Mouse (Mus musculus) heart, adult 2 months (tissue): ENCODE measurements around the gene Prr27. TPM values are rescaled to one million over a fixed set of nuclear protein-coding genes. Genes with fewer than 3 reads are reported as not detected.

Source experiments
- DNase-seq, 2 experiments: peaks; one replicate each; pipeline ENCODE4 v3.0.0; 2021
- H3K27ac ChIP-seq: fragments of 200-600 bp; 2 replicates; pipeline ENCODE4 v1.8.1; 2022
- H3K27me3 ChIP-seq: fragments of 200-500 bp; 2 replicates; pipeline ENCODE4 v1.6.1; 2012; ENCODE audit warnings: mild to moderate bottlenecking, low read length, inconsistent platforms, mixed read lengths; ENCODE audit not compliant: control insufficient read depth, insufficient read depth
- H3K36me3 ChIP-seq: fragments of 200-500 bp; 2 replicates; pipeline ENCODE4 v1.6.1; 2012; ENCODE audit warnings: low read length, inconsistent platforms; ENCODE audit not compliant: control insufficient read depth, insufficient read depth
- H3K4me1 ChIP-seq: fragments of 200-500 bp; 2 replicates; pipeline ENCODE4 v1.6.1; 2011; ENCODE audit warnings: low read length; ENCODE audit not compliant: control insufficient read depth, insufficient read depth
- H3K4me3 ChIP-seq: fragments of 200-600 bp; 2 replicates; pipeline ENCODE4 v1.8.1; 2022
- H3K79me2 ChIP-seq: fragments of 200-500 bp; replicated peaks from 2 replicates; pipeline ENCODE4 v1.6.1; 2012; ENCODE audit warnings: mild to moderate bottlenecking, inconsistent platforms, low read length, moderate library complexity, mixed read lengths; ENCODE audit not compliant: control insufficient read depth, insufficient read depth
- H3K9ac ChIP-seq: fragments of 200-500 bp; 2 replicates; pipeline ENCODE4 v1.6.1; 2012; ENCODE audit warnings: low read depth, mild to moderate bottlenecking, control low read depth, inconsistent platforms, low read length, mixed read lengths
- CTCF ChIP-seq: fragments of 200-600 bp; IDR thresholded peaks from 2 replicates; pipeline ENCODE4 v1.8.1; 2022; ENCODE audit warnings: antibody characterized with exemption, mild to moderate bottlenecking, moderate library complexity
- EP300 ChIP-seq: fragments of 200-500 bp; IDR thresholded peaks from 2 replicates; pipeline ENCODE4 v1.6.1; 2011; ENCODE audit warnings: low read depth, low read length, control low read depth; ENCODE audit not compliant: insufficient read depth
- POLR2A ChIP-seq: fragments of 200-500 bp; IDR thresholded peaks from 2 replicates; pipeline ENCODE4 v1.6.1; 2011; ENCODE audit warnings: mild to moderate bottlenecking, low read depth, low read length, control low read depth; ENCODE audit not compliant: insufficient read depth
- WGBS: fragments of 180-500 bp; shearing (Covaris S2); methylation state at CpG from one replicate; pipeline ENCODE4 v1.1.7; 2018; 5-methylcytosine and 5-hydroxymethylcytosine counted together
- intact Hi-C: fragments of 180-260 bp; cut with DNase I; formaldehyde crosslinking; loops from one replicate; pipeline ENCODE4 v1.15.1; 2025
- polyA plus RNA-seq: library from polyadenylated mRNA; depleted of rRNA; stranded (reverse); fragments of >200 nt; gene quantifications from 2 replicates; pipeline ENCODE4 v1.2.3, GENCODE M21; 2012; rRNA removed
- total RNA-seq, 2 experiments: library from RNA; stranded (reverse); gene quantifications; 2 replicates each; pipeline ENCODE4 v1.2.3; 2021

Prr27 gene
- total and polyA plus RNA-seq, 3 experiments: 0.16 TPM; not detected in 2

DNA sequence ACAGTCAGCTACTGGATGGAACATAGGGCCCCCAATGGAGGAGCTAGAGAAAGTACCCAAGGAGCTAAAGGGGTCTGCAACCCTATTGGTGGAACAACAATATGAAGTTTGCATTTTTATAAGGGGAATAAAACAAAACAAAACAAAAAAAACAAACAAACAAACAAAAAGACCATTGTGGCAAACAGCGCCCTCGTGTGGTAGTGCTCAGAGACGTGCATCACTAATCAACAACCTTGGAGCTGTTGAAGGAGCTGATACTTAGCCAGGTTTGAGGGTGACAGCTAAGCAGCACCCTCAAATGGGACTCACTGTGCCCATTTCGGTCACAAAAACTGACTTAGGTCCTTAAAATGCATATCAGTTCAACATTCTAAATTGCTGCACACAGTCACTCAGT lies 45.9 kb downstream of the Prr27 start:
- Histone ChIP-seq H3K9ac (no peak overlapping the region), H3K79me2 (no peaks in the 10 kb centered on the region), H3K27ac (no peak overlapping the region), H3K4me1 (no peaks in the 10 kb centered on the region), H3K4me3 (no peak overlapping the region), H3K36me3 (no peaks in the 10 kb centered on the region), H3K27me3 (no peaks in the 10 kb centered on the region)
- WGBS: 30% methylated on average over 4 of the region's 4 CpGs
- DNase-seq: no peak
- intact Hi-C loops: no loop called here
- TF ChIP-seq EP300: no peak
- peak; percentile 30 for TF ChIP-seq CTCF

DNA sequence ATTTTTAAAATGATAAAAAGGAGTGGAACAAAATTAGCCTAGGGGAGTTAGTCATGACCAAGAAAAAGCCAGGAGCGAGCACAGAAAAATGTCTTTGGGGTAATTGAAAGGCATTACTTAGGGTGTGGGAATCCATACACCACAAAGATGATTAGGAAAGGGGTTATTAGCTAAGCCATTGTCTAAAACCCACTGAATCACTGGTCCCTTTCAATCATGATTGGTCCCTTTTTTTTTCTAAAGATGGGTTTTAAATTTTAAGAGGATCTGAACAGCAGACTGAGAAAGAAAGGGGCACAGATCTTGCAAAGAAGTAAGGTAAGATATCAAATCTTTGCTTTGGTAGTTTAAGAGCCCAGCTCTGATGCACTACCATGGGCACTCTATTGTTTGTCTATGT lies 59.2 kb downstream of the Prr27 start, which contains the start of gene Odam:
TSS of gene Odam (plus strand) at position 301 of the 400 bp plus-strand sequence.
- TF ChIP-seq POLR2A (no peak), CTCF (no peak), EP300 (no peak)
- DNase-seq: no peak
- no peak within 1 kb of the TSS for H3K4me3 ChIP-seq
- H3K27ac ChIP-seq: no peak within 1 kb of the TSS
- no peak within 1 kb of the TSS for H3K9ac ChIP-seq
- H3K36me3 ChIP-seq: no peaks in the 10 kb centered on the region
- H3K27me3 ChIP-seq: no peaks in the 10 kb centered on the region
- no peaks in the 10 kb centered on the region for H3K4me1 ChIP-seq
- no peaks in the 10 kb centered on the region for H3K79me2 ChIP-seq
- intact Hi-C loops: no loop called here
- 81% methylated on average over 1 of the region's 1 CpGs for WGBS

Other genes starting within 250 kb of the Prr27 start
- not detected for gene Sult1e1, start 234.1 kb upstream of the Prr27 start, total RNA-seq
- gene Sult1e1, start 234.1 kb upstream of the Prr27 start, polyA plus RNA-seq: not detected in 2 replicates
- not detected for gene Csn1s1, start 159.5 kb upstream of the Prr27 start, total RNA-seq
- gene Csn1s1, start 159.5 kb upstream of the Prr27 start, polyA plus RNA-seq: not detected in 2 replicates
- not detected for gene Csn2, start 126.1 kb upstream of the Prr27 start, total RNA-seq
- gene Csn2, start 126.1 kb upstream of the Prr27 start, polyA plus RNA-seq: not detected in 2 replicates
- gene Csn1s2a, start 51.1 kb upstream of the Prr27 start, total RNA-seq: not detected
- gene Csn1s2a, start 51.1 kb upstream of the Prr27 start, polyA plus RNA-seq: not detected in 2 replicates
- gene Csn1s2b, start 17.6 kb upstream of the Prr27 start, total RNA-seq: not detected
- not detected in 2 replicates for gene Csn1s2b, start 17.6 kb upstream of the Prr27 start, polyA plus RNA-seq
- not detected for gene Odam, start 59.3 kb downstream of the Prr27 start, total RNA-seq
- not detected in 2 replicates for gene Odam, start 59.3 kb downstream of the Prr27 start, polyA plus RNA-seq
- not detected for gene Csn3, start 99.9 kb downstream of the Prr27 start, total RNA-seq
- gene Csn3, start 99.9 kb downstream of the Prr27 start, polyA plus RNA-seq: not detected in 2 replicates
- gene 2310003L06Rik, start 143.8 kb downstream of the Prr27 start, total RNA-seq: not detected
- gene 2310003L06Rik, start 143.8 kb downstream of the Prr27 start, polyA plus RNA-seq: not detected in 2 replicates
- gene Gm28434, start 143.8 kb downstream of the Prr27 start, total RNA-seq: not detected
- gene Gm28434, start 143.8 kb downstream of the Prr27 start, polyA plus RNA-seq: not detected in 2 replicates
- gene Cabs1, start 153.8 kb downstream of the Prr27 start, total RNA-seq: not detected
- gene Cabs1, start 153.8 kb downstream of the Prr27 start, polyA plus RNA-seq: not detected in 2 replicates
- gene Smr3a, start 176.9 kb downstream of the Prr27 start, total RNA-seq: not detected
- not detected in 2 replicates for gene Smr3a, start 176.9 kb downstream of the Prr27 start, polyA plus RNA-seq